Mouse (Mus musculus): ENCODE results near the gene Igfbpl1.

GRCm38 (mm10) chr4:45762600-45762999, 64.1 kb downstream of the Igfbpl1 start:
- no peak for TF ChIP-seq POLR2A (IDR thresholded peaks at IDR 0.05; ENCODE audit: insufficient read depth, low read depth, low read length)
- TF ChIP-seq CTCF (IDR thresholded peaks at IDR 0.05): peak; percentile 27; the same call in 1 of the 2 replicates
- TF ChIP-seq EP300 (IDR thresholded peaks at IDR 0.05; ENCODE audit: insufficient read depth, low read depth, low read length): no peak
